Mouse (Mus musculus) urinary bladder, postnatal 4 days (tissue): Measurements from ENCODE around the gene Jsrp1.
A peak's percentile ranks its signal among the peaks of the same experiment; 100 is the strongest.

ENCODE experiments used
- DNase-seq, 2 experiments: peaks; one replicate each; pipeline ENCODE4 v3.0.0; 2021 to 2022; ENCODE audit warnings: low spot score in 2 of 2

The Jsrp1 gene

GRCm38 (mm10) chr10:80808985-80809632 lies 4.2 kb downstream of the Jsrp1 start:
- no peak for DNase-seq

DNA sequence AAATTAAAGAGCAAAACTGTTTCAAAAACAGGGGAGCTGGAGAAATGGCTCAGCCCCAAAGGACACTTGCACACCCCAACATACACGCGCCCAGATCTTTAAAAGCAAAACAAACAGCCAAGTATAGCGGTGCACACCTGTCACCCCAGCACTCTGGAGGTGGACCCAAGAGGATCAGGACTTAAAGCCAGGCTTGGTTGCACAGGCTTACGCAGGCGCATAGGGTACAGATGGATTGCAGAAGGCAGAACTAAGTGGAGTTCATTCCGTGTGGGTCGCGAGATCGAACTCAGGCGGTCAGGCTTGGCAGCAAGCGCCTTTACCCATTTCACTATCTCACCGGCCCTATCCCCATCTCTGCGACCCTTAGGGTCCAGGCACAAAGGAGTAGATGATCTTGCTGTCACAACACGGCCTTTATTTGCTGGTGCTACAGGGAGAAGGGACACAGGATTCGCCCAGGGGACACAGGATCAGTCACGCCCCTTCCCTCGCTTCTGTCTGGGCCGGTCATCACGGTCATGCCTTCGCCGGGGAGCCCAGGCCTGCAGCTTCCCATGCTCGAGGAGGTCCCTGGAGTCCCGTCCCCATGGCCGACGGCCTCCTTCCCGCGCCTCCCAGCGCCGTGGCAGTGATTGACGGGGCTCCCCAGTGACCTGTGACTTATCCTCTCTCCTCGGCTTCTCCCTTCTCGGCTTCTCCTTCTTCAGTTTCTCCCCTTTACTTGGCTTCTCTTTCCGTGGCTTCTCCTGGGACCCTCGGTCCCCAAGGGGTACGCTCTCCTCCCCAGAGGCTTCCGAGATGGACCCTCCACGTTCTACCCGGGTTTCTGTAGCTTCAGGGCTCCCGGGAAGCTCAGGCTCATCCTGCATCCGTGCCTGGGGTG lies 5.0 kb downstream of the Jsrp1 start:
- DNase-seq, result no peak

DNA sequence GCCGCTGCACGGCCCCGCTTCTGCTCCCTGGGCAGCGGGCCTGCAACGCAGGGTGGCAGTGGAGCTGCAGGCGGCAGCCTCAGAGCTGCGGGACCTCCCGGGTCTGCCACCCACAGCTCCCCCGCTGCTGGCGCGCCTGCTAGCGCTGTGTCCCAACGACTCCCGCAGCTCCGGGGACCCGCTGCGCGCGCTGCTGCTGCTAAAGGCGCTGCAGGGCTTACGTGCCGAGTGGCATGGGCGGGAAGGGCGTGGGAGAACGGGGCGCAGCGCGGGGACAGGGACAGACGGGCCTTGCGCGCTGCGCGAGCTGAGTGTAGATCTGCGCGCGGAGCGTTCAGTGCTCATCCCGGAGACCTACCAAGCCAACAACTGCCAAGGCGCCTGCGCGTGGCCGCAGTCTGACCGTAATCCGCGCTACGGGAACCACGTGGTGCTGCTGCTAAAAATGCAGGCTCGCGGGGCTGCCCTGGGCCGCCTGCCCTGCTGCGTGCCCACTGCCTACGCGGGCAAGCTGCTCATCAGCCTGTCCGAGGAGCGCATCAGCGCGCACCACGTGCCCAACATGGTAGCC lies 6.2 kb downstream of the Jsrp1 start:
- DNase-seq, result peak in 1 of 2 experiments; percentile 69

GRCm38 (mm10) chr10:80806341-80807056 lies 6.8 kb downstream of the Jsrp1 start:
- DNase-seq, result no peak

DNA sequence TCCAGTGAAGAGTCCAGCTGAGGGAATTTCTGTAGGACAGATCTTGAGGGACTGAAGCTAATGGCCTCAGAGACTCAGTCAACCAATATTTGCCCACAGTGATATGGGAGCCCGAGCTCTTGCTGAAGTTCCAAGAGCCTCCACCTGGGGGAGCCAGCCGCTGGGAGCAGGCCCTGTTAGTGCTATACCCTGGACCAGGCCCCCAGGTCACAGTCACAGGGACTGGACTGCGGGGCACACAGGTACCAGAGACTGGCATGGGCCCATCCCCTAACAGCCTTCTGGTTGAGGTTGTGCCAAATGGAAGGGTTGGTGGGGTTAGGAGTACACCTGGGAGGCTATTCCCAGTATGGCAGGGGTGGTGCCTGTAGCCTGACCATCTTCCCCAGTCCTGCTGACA lies 7.4 kb downstream of the Jsrp1 start:
- DNase-seq, result peak; percentile 72 to 84

- DNase-seq, result no peak
These were observed 8.0 kb downstream of the Jsrp1 start for GRCm38 (mm10) chr10:80805322-80805721.

DNA sequence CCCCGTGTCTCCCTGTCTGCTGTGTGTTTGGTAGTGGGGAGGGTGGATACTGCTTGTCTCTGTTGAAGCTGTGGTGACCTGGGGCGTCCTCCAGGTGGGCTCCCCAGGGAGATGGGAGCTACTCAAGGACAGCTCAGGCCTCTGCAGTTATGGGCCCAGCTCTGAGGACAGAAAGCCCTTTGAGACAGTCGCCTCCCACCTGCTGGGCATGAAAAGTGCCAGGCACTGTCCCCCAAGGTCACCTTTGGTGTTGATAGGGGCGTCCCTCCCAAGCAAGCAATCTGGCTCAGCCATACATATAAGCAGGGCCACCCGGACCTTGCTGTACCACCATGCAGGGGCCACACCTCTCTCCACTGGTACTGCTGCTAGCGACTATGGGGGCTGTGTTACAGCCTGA lies 8.4 kb downstream of the Jsrp1 start, which contains the start of gene Amh:
Amh (plus strand) TSS at position 328 of the 400 bp plus-strand sequence.
- DNase-seq, result peak in 1 of 2 experiments; percentile 45

DNA sequence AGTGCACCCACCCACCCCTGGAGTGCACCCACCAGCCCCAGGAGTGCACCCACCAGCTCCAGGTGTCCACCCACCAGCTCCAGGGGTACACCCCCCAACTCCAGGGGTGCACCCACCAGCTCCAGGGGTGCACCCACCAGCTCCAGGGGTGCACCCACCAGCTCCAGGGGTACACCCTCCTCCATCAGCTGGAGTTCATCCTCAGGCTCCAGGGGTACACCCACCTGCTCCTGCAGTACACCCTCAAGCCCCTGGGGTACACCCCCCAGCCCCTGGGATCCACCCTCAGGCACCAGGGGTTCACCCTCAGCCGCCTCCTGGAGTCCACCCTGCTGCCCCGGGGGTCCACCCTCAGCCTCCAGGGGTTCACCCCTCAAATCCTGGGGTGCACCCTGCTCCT lies 9.0 kb downstream of the Jsrp1 start:
- no peak for DNase-seq

- DNase-seq, result no peak
These were observed 10.3 kb downstream of the Jsrp1 start for GRCm38 (mm10) chr10:80802996-80803395.

DNA sequence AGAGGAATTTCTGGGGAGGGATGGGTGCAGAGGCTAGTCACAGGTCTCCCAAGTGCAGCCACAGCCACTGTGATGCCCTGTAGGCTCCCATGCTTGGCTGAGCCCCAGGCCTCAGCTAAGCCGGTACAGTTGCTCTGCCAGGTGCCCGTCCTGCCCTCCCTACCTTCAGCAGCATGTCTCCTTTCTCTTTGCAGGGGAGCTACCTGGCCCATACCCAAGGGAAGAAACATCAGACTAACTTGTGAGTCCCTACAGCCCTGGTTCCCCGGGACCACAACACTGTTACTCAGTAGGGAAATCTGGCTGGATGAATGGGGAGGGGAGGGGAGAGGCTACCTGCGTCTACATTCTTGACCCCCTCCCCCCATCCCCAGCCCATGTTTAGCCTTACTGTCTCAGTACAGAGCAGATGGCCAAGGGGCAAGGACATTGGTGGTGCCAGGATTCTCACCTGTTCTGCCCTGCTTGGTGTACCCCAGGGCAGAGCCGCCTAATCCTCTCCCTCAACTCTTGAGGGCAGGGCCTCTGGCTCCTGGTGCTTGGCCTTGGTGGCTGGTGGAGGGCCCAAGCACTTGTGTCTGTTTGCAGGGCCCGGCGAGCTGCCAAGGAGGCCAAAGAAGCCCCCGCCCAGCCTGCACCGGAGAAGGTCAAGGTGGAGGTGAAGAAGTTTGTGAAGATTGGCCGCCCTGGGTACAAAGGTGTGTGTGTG lies 10.9 kb downstream of the Jsrp1 start:
- DNase-seq, result no peak

DNA sequence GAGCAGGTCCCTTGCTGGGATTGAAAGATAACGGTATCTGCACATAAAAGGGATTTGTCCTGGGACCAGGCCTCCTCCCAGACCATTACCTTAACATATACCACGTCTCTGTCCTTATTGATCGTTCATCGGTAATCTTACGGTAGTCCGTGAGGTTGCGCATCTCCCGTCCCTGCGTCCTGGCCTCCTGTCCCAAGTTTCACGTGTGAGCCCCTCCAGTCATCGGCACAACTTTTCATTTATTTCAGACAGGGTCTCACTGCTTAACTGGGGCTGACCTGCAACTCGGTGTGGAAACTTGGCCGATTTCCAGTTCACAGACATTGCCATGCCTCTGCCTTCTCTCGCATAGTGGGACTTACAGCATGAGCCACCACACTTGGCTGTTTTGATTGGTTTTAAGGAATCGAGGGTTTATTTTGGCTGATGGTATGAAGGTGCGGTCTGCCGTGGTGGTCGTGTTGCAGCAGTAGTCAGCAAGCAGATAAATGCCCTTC lies 14.2 kb downstream of the Jsrp1 start:
- DNase-seq, result no peak

- peak; percentile 93 for DNase-seq
These were observed 14.9 kb downstream of the Jsrp1 start, which contains the start of the genes Sf3a2 and Plekhj1 for GRCm38 (mm10) chr10:80798150-80799006. TSS of gene Sf3a2 (plus strand) at chr10:80798198. TSS of gene Plekhj1 (minus strand) at chr10:80798626.

DNA sequence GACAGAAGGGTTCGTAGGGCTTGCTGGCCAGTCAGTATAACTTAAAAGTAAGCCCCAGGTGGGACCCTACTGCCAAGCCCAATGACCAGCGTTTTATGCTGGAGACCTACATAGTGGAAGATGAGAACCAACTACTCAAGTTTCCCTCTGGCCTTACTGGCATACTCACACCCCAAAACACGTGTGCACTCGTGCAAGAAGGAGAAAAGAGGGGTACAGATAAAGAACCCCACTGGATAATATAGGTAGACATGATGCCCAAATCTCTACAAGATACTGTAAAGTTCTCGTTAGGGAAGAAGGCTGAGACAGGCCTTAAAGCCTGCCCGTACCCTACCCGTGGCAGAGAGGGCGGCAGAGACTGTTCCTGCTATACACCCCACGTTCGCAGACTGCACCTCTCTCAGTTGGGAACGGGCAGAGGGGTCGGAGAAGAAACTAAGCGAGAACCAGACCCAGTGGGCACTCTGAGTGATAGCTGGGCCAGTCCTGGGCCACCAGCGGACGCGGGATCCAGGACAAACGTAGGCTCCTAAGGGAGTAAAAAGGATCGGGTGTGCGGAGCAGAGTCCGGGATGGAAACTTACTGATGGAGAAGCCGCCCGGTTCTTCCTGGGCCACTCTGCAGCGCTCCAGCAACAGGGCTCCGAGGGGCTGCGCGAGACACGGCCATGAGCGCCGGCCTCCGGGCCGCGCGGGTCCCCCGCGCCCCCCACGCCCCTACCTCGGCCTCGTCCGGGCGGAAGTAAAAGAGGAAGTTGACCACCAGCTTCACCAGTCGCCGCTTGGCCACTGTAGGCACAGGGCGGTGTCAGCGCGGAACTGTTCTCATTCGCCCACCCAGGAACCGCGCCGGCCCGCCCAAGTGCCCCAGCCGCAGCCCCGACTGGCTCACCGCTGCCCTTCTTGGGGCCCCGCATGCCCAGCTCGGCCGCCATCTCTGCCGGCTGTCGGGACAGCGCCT lies 15.8 kb downstream of the Jsrp1 start:
- DNase-seq, result no peak

DNA sequence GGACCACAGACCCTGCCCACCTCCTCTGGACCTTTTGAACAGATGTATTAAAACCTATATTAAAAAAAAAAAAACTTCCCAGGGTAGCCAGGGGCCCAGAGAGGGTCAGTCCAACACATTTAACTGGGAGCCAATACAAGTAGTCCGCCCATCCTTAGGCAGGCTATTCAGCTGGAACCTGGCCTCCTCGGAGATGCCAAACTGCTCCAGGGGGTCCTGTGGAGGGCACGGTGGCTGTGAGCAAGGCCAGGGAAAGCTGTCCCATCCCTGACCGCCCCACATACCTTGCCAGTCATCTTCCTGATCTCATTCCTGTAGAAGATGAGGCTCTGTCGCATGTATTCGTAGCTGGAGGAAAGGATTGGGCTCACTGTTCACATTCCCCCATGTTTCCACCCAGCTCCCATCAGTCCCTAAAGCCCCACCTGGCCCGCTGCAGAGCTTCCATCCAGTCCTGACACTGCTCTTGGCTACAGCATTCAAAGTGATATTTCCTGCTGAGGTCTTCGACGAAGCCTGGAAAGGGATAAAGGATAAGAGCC lies 16.9 kb downstream of the Jsrp1 start:
- no peak for DNase-seq

GRCm38 (mm10) chr10:80794750-80795149 lies 18.5 kb downstream of the Jsrp1 start:
- DNase-seq, result no peak

DNA sequence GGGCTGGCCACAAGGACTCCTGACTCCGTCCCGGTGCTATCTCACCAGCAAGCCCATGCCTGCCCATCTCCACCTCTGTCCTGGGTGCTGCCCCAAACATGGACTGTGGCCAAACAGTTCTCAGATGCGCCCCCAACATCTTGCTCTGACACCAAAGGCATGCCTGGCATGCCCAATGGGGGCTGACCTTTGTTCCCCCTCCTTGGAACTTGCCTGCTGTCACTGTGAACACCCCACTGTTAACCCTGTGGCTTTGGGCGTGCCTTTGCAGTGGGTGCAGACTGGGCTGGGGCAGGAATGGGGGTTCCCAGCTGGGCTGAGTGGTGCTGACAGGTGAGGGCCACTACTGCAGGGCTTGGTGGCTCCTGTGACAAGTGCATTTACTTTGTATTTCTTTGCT lies 19.5 kb downstream of the Jsrp1 start:
- no peak for DNase-seq

DNA sequence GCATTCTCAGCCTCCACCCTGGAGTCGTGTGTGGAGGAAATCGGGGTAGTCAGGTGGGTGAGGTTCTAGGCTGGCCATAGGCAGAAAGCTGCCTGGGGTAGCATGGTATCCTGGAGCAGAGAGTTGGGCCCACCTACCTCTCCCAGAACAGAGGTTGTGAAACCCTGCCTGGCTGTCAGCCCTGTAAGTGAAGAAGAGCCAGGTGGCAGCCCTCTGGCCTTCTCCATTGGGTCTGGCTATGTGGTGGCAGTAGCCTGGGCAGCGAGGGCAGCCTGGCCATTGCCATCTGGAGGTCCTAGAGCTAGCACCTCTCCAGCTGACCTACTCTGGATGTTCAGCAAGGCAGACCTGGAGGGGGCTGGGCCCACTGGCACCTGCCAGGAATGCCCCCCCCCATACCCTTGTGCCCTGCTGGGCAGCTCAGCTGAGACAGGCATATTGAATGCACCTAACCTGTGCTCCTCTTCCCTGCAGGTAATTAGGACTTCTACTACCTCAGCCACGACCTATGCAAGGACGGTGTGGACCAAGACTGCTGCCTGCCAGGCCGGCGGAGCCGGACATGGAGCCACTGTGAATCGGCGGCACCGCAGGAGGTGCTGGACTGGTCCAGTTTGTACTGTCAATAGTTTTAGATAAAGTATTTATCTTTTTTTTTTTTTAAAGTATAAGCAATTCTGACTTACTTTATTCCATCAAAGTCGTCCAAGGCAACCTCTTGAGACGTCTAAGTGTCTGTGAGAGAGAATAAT lies 20.1 kb downstream of the Jsrp1 start:
- no peak for DNase-seq
